ENCODE assay signal across 29 mouse cellular contexts in genomic region chr8:61851270-61851669, GRCm38 (mm10). TPM values are rescaled to one million over a fixed set of nuclear protein-coding genes. Genes with fewer than 3 reads are reported as not detected.
A peak's percentile ranks its signal among the peaks of the same experiment; 100 is the strongest.
DNase-seq lines count a peak whose midpoint lies in the region; ATAC-seq and TF ChIP-seq lines count a peak whose summit lies in the region.
"Had no signal": no experiment of that assay in that cellular context is flagged by ENCODE, and none has a peak within 500 bp of the region (broad histone marks: within the 10 kb centered on the region; RNA-seq: fewer than 3 reads in every experiment).

No protein-coding gene starts in this region.

- no peak for ATAC-seq in heart, embryonic 12.5 days (ENCODE audit: insufficient number of reproducible peaks, low FRiP score)
- ATAC-seq in heart, embryonic 14.5 days (ENCODE audit: insufficient number of reproducible peaks, insufficient read depth, low FRiP score, low read depth) = no peak
- ATAC-seq in heart, embryonic 16.5 days (replicated peaks; ENCODE audit: extremely low read depth, insufficient read depth, low FRiP score) = peak; percentile 69; the same call in 1 of the 2 replicates
- ATAC-seq: forebrain, embryonic 15.5 days; hindbrain, postnatal 0 days; inflammation-experienced regulatory T-cells, adult 6 months; intestine, embryonic 16.5 days; Patski had no signal

- TF ChIP-seq CTCF in heart, adult 2 months (IDR thresholded peaks at IDR 0.05) = no peak

- no peaks in the 10 kb centered on the region; the same call in 1 of the 2 replicates for H3K4me1 ChIP-seq in heart, adult 2 months (ENCODE audit: control insufficient read depth, insufficient read depth, low read length)
- peaks cover 49% of the 10 kb centered on the region for H3K4me1 ChIP-seq in heart, embryonic 12.5 days (replicated peaks)
- H3K4me1 ChIP-seq in heart, embryonic 14.5 days (ENCODE audit: control insufficient read depth in 2 of 2, insufficient read depth in 2 of 2, low read length in 2 of 2) = peaks cover 20 to 44% of the 10 kb centered on the region in 2 experiments
- peaks cover 36% of the 10 kb centered on the region for H3K4me1 ChIP-seq in heart, embryonic 16.5 days (ENCODE audit: control insufficient read depth, insufficient read depth, low read length)
- H3K4me1 ChIP-seq: forebrain, embryonic 15.5 days had no signal

- no peaks in the 10 kb centered on the region for H3K9me3 ChIP-seq in heart, embryonic 12.5 days (replicated peaks)
- H3K9me3 ChIP-seq in heart, embryonic 14.5 days (ENCODE audit: control insufficient read depth, low read length) = peaks cover 3% of the 10 kb centered on the region; the same call in 1 of the 2 replicates
- peaks cover 3% of the 10 kb centered on the region; the same call in 1 of the 2 replicates for H3K9me3 ChIP-seq in heart, embryonic 16.5 days (replicated peaks; ENCODE audit: control insufficient read depth, low read length)
- H3K9me3 ChIP-seq: embryonic facial prominence, embryonic 10.5 days; embryonic facial prominence, embryonic 13.5 days; forebrain, embryonic 12.5 days; forebrain, embryonic 15.5 days; G1E had no signal

- 0 out of 2 replicates have a peak, but pooled peaks have one; percentile 63 for TF ChIP-seq EP300 in heart, adult 2 months (IDR thresholded peaks at IDR 0.05; ENCODE audit: insufficient read depth, low read depth, low read length)

- peak in 1 of 2 experiments; percentile 41 for DNase-seq in heart, adult 2 months
- no peak for DNase-seq in heart, postnatal 36 days
- DNase-seq in heart, postnatal 4 days = peak; percentile 51
- no peak for DNase-seq in layer of hippocampus, postnatal 14 days (ENCODE audit: low spot score in 2 of 2)
- DNase-seq: adrenal gland, adult 2 months; adrenal gland, postnatal 14 days; B cell, adult 2 months; cerebellum, adult 11-12 months; cerebellum, adult 8-10 months; cerebellum, postnatal 10 days; cerebellum, postnatal 36 days; embryo, embryonic 11 days; gastrocnemius, postnatal 25 days; kidney, adult 18-20 months had no signal

- H3K27ac ChIP-seq in heart, adult 2 months = peak overlapping the region; percentile 81
- H3K27ac ChIP-seq in heart, embryonic 12.5 days (ENCODE audit: poor library complexity, severe bottlenecking) = no peak overlapping the region
- H3K27ac ChIP-seq in heart, embryonic 14.5 days (replicated peaks in 1 of 2; ENCODE audit: control insufficient read depth in 1 of 2, insufficient read depth in 1 of 2, low read depth in 2 of 2, low read length in 2 of 2) = peak overlapping the region in 1 of 2 experiments; percentile 66; a peak in 2 of 4 replicates
- H3K27ac ChIP-seq in heart, embryonic 16.5 days (ENCODE audit: low read length) = peak overlapping the region; percentile 56
- H3K27ac ChIP-seq: embryonic facial prominence, embryonic 10.5 days; embryonic facial prominence, embryonic 13.5 days; forebrain, embryonic 12.5 days; forebrain, embryonic 15.5 days; hindbrain, embryonic 14.5 days; hindbrain, postnatal 0 days had no signal

- no peak overlapping the region for H3K4me2 ChIP-seq in heart, embryonic 12.5 days
- peak overlapping the region; percentile 34 for H3K4me2 ChIP-seq in heart, embryonic 14.5 days (ENCODE audit: low read length)
- peak overlapping the region; percentile 33; the same call in 1 of the 2 replicates for H3K4me2 ChIP-seq in heart, embryonic 16.5 days (ENCODE audit: low read depth, low read length)
- H3K4me2 ChIP-seq: embryonic facial prominence, embryonic 13.5 days; forebrain, embryonic 12.5 days; forebrain, embryonic 15.5 days; hindbrain, embryonic 14.5 days had no signal

- no peak overlapping the region for H3K4me3 ChIP-seq in heart, adult 2 months
- no peak overlapping the region for H3K4me3 ChIP-seq in heart, embryonic 12.5 days
- H3K4me3 ChIP-seq in heart, embryonic 14.5 days (ENCODE audit: control insufficient read depth in 1 of 2, insufficient read depth in 1 of 2, low read depth in 1 of 2, low read length in 2 of 2) = no peak overlapping the region
- H3K4me3 ChIP-seq in heart, embryonic 16.5 days (ENCODE audit: low read length) = no peak overlapping the region
- H3K4me3 ChIP-seq: embryonic facial prominence, embryonic 10.5 days; embryonic facial prominence, embryonic 13.5 days; erythroblast, embryonic 14.5 days; forebrain, embryonic 12.5 days; forebrain, embryonic 15.5 days had no signal

- intact Hi-C loops in heart, adult 2 months (cut with DNase I) = no loop called here
- intact Hi-C loops in heart, postnatal 36 days (cut with DNase I) = no loop called here

- H3K79me2 ChIP-seq in heart, adult 2 months (replicated peaks; ENCODE audit: control insufficient read depth, insufficient read depth, low read length) = no peaks in the 10 kb centered on the region; the same call in 1 of the 2 replicates

- no peaks in the 10 kb centered on the region for H3K27me3 ChIP-seq in heart, adult 2 months (ENCODE audit: control insufficient read depth, insufficient read depth, low read length)
- H3K27me3 ChIP-seq in heart, embryonic 12.5 days (replicated peaks) = no peaks in the 10 kb centered on the region
- no peaks in the 10 kb centered on the region for H3K27me3 ChIP-seq in heart, embryonic 14.5 days (ENCODE audit: control insufficient read depth, insufficient read depth, low read length)
- H3K27me3 ChIP-seq in heart, embryonic 16.5 days (ENCODE audit: control insufficient read depth, insufficient read depth, low read length) = no peaks in the 10 kb centered on the region
- H3K27me3 ChIP-seq: CH12.LX; embryonic facial prominence, embryonic 13.5 days; forebrain, embryonic 12.5 days; forebrain, embryonic 15.5 days had no signal

- no peak for TF ChIP-seq POLR2A in heart, adult 2 months (IDR thresholded peaks at IDR 0.05; ENCODE audit: insufficient read depth, low read depth, low read length)

- peaks cover 4% of the 10 kb centered on the region for H3K36me3 ChIP-seq in heart, adult 2 months (ENCODE audit: control insufficient read depth, insufficient read depth, low read length)
- peaks cover 12% of the 10 kb centered on the region; the same call in 1 of the 2 replicates for H3K36me3 ChIP-seq in heart, embryonic 12.5 days
- H3K36me3 ChIP-seq in heart, embryonic 14.5 days (ENCODE audit: control insufficient read depth, insufficient read depth, low read length) = peaks cover 8% of the 10 kb centered on the region
- no peaks in the 10 kb centered on the region for H3K36me3 ChIP-seq in heart, embryonic 16.5 days (ENCODE audit: control insufficient read depth, insufficient read depth)
- H3K36me3 ChIP-seq: embryonic facial prominence, embryonic 10.5 days; embryonic facial prominence, embryonic 13.5 days; forebrain, embryonic 12.5 days; forebrain, embryonic 15.5 days; G1E had no signal

- 41% methylated on average over 4 of the region's 4 CpGs for WGBS in heart, adult 2 months
- WGBS in heart, embryonic 12.5 days = 22% methylated on average over 4 of the region's 4 CpGs
- WGBS in heart, embryonic 14.5 days = 14% methylated on average over 4 of the region's 4 CpGs
- 43% methylated on average over 4 of the region's 4 CpGs for WGBS in heart, embryonic 16.5 days

- H3K9ac ChIP-seq in heart, adult 2 months (ENCODE audit: low read depth, low read length) = no peak overlapping the region
- H3K9ac ChIP-seq in heart, embryonic 12.5 days = no peak overlapping the region
- no peak overlapping the region for H3K9ac ChIP-seq in heart, embryonic 14.5 days (ENCODE audit: low read length)
- H3K9ac ChIP-seq in heart, embryonic 16.5 days (ENCODE audit: low read length) = no peak overlapping the region
- H3K9ac ChIP-seq: embryonic facial prominence, embryonic 13.5 days; forebrain, embryonic 12.5 days; forebrain, embryonic 15.5 days; hindbrain, embryonic 14.5 days had no signal

RNA-seq across cellular contexts. Expression of gene Palld, which starts 51.2 kb away (rescaled TPM):
- total RNA-seq in heart, adult 2 months (2021) = 100 to 1,000 TPM; 169 to 188 TPM
- 60.3 and 70.8 TPM in 2 replicates for polyA plus RNA-seq in heart, adult 2 months (2012; rRNA removed)
- polyA plus RNA-seq in heart, embryonic 12.5 days (2016; fragmentation: Nextera tagmentation; extraction: Ambion mirVana) = 208 and 231 TPM in 2 replicates
- 187 and 200 TPM in 2 replicates for polyA plus RNA-seq in heart, embryonic 14.5 days (2014; fragmentation: Nextera tagmentation; extraction: Ambion mirVana)
- total RNA-seq in heart, postnatal 36 days (2021) = 100 to 1,000 TPM; 211 to 235 TPM
- polyA plus RNA-seq in heart, embryonic 16.5 days (2015; fragmentation: Nextera tagmentation; extraction: Ambion mirVana) = 189 and 190 TPM in 2 replicates
- total RNA-seq in heart, postnatal 4 days (2021) = 100 to 1,000 TPM; 311 to 316 TPM
- 1 to 10 TPM; 7.2 to 8.1 TPM for total RNA-seq in layer of hippocampus, postnatal 14 days (2021)
- polyA plus RNA-seq: G1E had no signal

Comparison
In these comparisons a context has a peak if more than half of its experiments do, and no peak if none do; other contexts are left out.
1. RNA of gene Palld, which starts 51.2 kb away (total RNA-seq): 311 to 316 TPM in heart, postnatal 4 days, 211 to 235 TPM in heart, postnatal 36 days and 169 to 188 TPM in heart, adult 2 months; 7.2 to 8.1 TPM in layer of hippocampus, postnatal 14 days; every median in the first group is over 10 times any median in the second.